Mouse (Mus musculus): Measurements from ENCODE around the gene Lrrc20. TPM values are rescaled to one million over a fixed set of nuclear protein-coding genes. Genes with fewer than 3 reads are reported as not detected.
"Not testable (repeated sequence)": the region's sequence is repeated elsewhere in the genome, so short reads cannot be mapped to it uniquely, and the experiment has no call there.

Gene Lrrc20
- polyA plus RNA-seq, 1 experiment, result 5.8 TPM

GRCm38 (mm10) chr10:61576120-61576767 lies 100.6 kb downstream of the Lrrc20 start:
- WGBS, result 90% methylated on average over 13 of the region's 13 CpGs
- TF ChIP-seq CTCF (IDR thresholded peaks at IDR 0.05; ENCODE audit: extremely low read depth, insufficient read depth, insufficient read length, insufficient replicate concordance), result no peak
- H3K36me3 ChIP-seq (ENCODE audit: control insufficient read depth, insufficient read depth, low read length), result no peaks in the 10 kb centered on the region
- no peaks in the 10 kb centered on the region for H3K4me1 ChIP-seq (ENCODE audit: control insufficient read depth, insufficient read depth, insufficient read length)
- no peak overlapping the region for H3K4me3 ChIP-seq (ENCODE audit: extremely low read depth, insufficient read depth, insufficient read length)
- no peak overlapping the region for H3K27ac ChIP-seq (ENCODE audit: insufficient read depth, low read length)
- H3K27me3 ChIP-seq (ENCODE audit: control insufficient read depth, insufficient read depth, low read length), result no peaks in the 10 kb centered on the region
- DNase-seq (ENCODE audit: low read depth in 1 of 2, low spot score in 2 of 2), result no peak

GRCm38 (mm10) chr10:61587241-61587849 lies 111.7 kb downstream of the Lrrc20 start:
- DNase-seq (ENCODE audit: low read depth in 1 of 2, low spot score in 2 of 2), result no peak
- Histone ChIP-seq H3K27me3 (ENCODE audit: control insufficient read depth, insufficient read depth, low read length) (no peaks in the 10 kb centered on the region), H3K4me1 (ENCODE audit: control insufficient read depth, insufficient read depth, insufficient read length) (no peaks in the 10 kb centered on the region), H3K4me3 (ENCODE audit: extremely low read depth, insufficient read depth, insufficient read length) (no peak overlapping the region), H3K36me3 (ENCODE audit: control insufficient read depth, insufficient read depth, low read length) (no peaks in the 10 kb centered on the region), H3K27ac (ENCODE audit: insufficient read depth, low read length) (no peak overlapping the region)
- 86% methylated on average over 7 of the region's 7 CpGs for WGBS
- TF ChIP-seq CTCF (IDR thresholded peaks at IDR 0.05; ENCODE audit: extremely low read depth, insufficient read depth, insufficient read length, insufficient replicate concordance) (no peak), POLR2A (IDR thresholded peaks at IDR 0.05; ENCODE audit: low read depth, low read length) (no peak)

GRCm38 (mm10) chr10:61597991-61598390 lies 122.4 kb downstream of the Lrrc20 start:
- Histone ChIP-seq H3K27ac (ENCODE audit: insufficient read depth, low read length) (no peak overlapping the region), H3K4me1 (ENCODE audit: control insufficient read depth, insufficient read depth, insufficient read length) (no peaks in the 10 kb centered on the region), H3K4me3 (ENCODE audit: extremely low read depth, insufficient read depth, insufficient read length) (no peak overlapping the region), H3K36me3 (ENCODE audit: control insufficient read depth, insufficient read depth, low read length) (no peaks in the 10 kb centered on the region), H3K27me3 (ENCODE audit: control insufficient read depth, insufficient read depth, low read length) (peaks cover 8% of the 10 kb centered on the region; the same call in 1 of the 2 replicates)
- 81% methylated on average over 7 of the region's 7 CpGs for WGBS
- TF ChIP-seq POLR2A (IDR thresholded peaks at IDR 0.05; ENCODE audit: low read depth, low read length) (no peak), CTCF (IDR thresholded peaks at IDR 0.05; ENCODE audit: extremely low read depth, insufficient read depth, insufficient read length, insufficient replicate concordance) (no peak)
- no peak for DNase-seq (ENCODE audit: low read depth in 1 of 2, low spot score in 2 of 2)

- H3K36me3 ChIP-seq (ENCODE audit: control insufficient read depth, insufficient read depth, low read length), result no peaks in the 10 kb centered on the region
- no peak overlapping the region for H3K27ac ChIP-seq (ENCODE audit: insufficient read depth, low read length)
- H3K4me3 ChIP-seq (ENCODE audit: extremely low read depth, insufficient read depth, insufficient read length), result no peak overlapping the region
- peaks cover 8% of the 10 kb centered on the region; the same call in 1 of the 2 replicates for H3K27me3 ChIP-seq (ENCODE audit: control insufficient read depth, insufficient read depth, low read length)
- WGBS, result 61% methylated on average over 9 of the region's 9 CpGs
- DNase-seq (ENCODE audit: low read depth in 1 of 2, low spot score in 2 of 2), result no peak
- no peak for TF ChIP-seq POLR2A (IDR thresholded peaks at IDR 0.05; ENCODE audit: low read depth, low read length)
- no peak for TF ChIP-seq CTCF (IDR thresholded peaks at IDR 0.05; ENCODE audit: extremely low read depth, insufficient read depth, insufficient read length, insufficient replicate concordance)
- H3K4me1 ChIP-seq (ENCODE audit: control insufficient read depth, insufficient read depth, insufficient read length), result no peaks in the 10 kb centered on the region
Measured at GRCm38 (mm10) chr10:61599556-61600114, 124.0 kb downstream of the Lrrc20 start.

- no peaks in the 10 kb centered on the region for H3K4me1 ChIP-seq (ENCODE audit: control insufficient read depth, insufficient read depth, insufficient read length)
- 14% methylated on average over 14 of the region's 14 CpGs for WGBS
- H3K36me3 ChIP-seq (ENCODE audit: control insufficient read depth, insufficient read depth, low read length), result no peaks in the 10 kb centered on the region
- peak; percentile 31 to 40 for DNase-seq (ENCODE audit: low read depth in 1 of 2, low spot score in 2 of 2)
- TF ChIP-seq CTCF (IDR thresholded peaks at IDR 0.05; ENCODE audit: extremely low read depth, insufficient read depth, insufficient read length, insufficient replicate concordance), result peak; percentile 60; the same call in 1 of the 2 replicates
- TF ChIP-seq POLR2A (IDR thresholded peaks at IDR 0.05; ENCODE audit: low read depth, low read length), result no peak
- no peaks in the 10 kb centered on the region for H3K27me3 ChIP-seq (ENCODE audit: control insufficient read depth, insufficient read depth, low read length)
- H3K27ac ChIP-seq (ENCODE audit: insufficient read depth, low read length), result no peak overlapping the region
- H3K4me3 ChIP-seq (ENCODE audit: extremely low read depth, insufficient read depth, insufficient read length), result no peak overlapping the region
Measured at GRCm38 (mm10) chr10:61602283-61603033, 126.9 kb downstream of the Lrrc20 start.

- no peak overlapping the region for H3K4me3 ChIP-seq (ENCODE audit: extremely low read depth, insufficient read depth, insufficient read length)
- no peak for DNase-seq (ENCODE audit: low read depth in 1 of 2, low spot score in 2 of 2)
- H3K27ac ChIP-seq (ENCODE audit: insufficient read depth, low read length), result no peak overlapping the region
- WGBS, result 70% methylated on average over 10 of the region's 10 CpGs
- no peaks in the 10 kb centered on the region for H3K27me3 ChIP-seq (ENCODE audit: control insufficient read depth, insufficient read depth, low read length)
- no peaks in the 10 kb centered on the region for H3K4me1 ChIP-seq (ENCODE audit: control insufficient read depth, insufficient read depth, insufficient read length)
- TF ChIP-seq POLR2A (IDR thresholded peaks at IDR 0.05; ENCODE audit: low read depth, low read length) (no peak), CTCF (IDR thresholded peaks at IDR 0.05; ENCODE audit: extremely low read depth, insufficient read depth, insufficient read length, insufficient replicate concordance) (no peak)
- no peaks in the 10 kb centered on the region for H3K36me3 ChIP-seq (ENCODE audit: control insufficient read depth, insufficient read depth, low read length)
Measured at GRCm38 (mm10) chr10:61604376-61605065, 128.9 kb downstream of the Lrrc20 start.

GRCm38 (mm10) chr10:61605381-61605780 lies 129.8 kb downstream of the Lrrc20 start:
- H3K4me3 ChIP-seq (ENCODE audit: extremely low read depth, insufficient read depth, insufficient read length); H3K36me3 ChIP-seq (ENCODE audit: control insufficient read depth, insufficient read depth, low read length); H3K4me1 ChIP-seq (ENCODE audit: control insufficient read depth, insufficient read depth, insufficient read length); DNase-seq (ENCODE audit: low read depth in 1 of 2, low spot score in 2 of 2); H3K27ac ChIP-seq (ENCODE audit: insufficient read depth, low read length); H3K27me3 ChIP-seq (ENCODE audit: control insufficient read depth, insufficient read depth, low read length): not testable (repeated sequence)
- WGBS, result 71% methylated on average over 11 of the region's 11 CpGs

Measured in spleen, adult 2 months (tissue).